Comparison of ENCODE assay signal across 8 mouse cellular contexts in genomic region chr17:6947984-6948768, GRCm38 (mm10). TPM values are rescaled to one million over a fixed set of nuclear protein-coding genes. Genes with fewer than 3 reads are reported as not detected.
DNase-seq lines count a peak whose midpoint lies in the region; ATAC-seq and TF ChIP-seq lines count a peak whose summit lies in the region.
"Not testable (repeated sequence)": the region's sequence is repeated elsewhere in the genome, so short reads cannot be mapped to it uniquely, and the experiment has no call there.

TSS of gene Rsph3b (minus strand) at chr17:6948682.

- not testable (repeated sequence) for H3K79me2 ChIP-seq in liver, adult 2 months (ENCODE audit: control insufficient read depth, insufficient read depth, low read length)

- H3K36me3 ChIP-seq in heart, embryonic 12.5 days; kidney, postnatal 0 days (ENCODE audit: insufficient read depth, low read length); liver, adult 2 months (ENCODE audit: control insufficient read depth, insufficient read depth, low read length): not testable (repeated sequence)

- TF ChIP-seq POLR2A in brain, embryonic 14.5 days (IDR thresholded peaks at IDR 0.05; ENCODE audit: borderline replicate concordance, extremely low read depth, insufficient read depth, insufficient read length, poor library complexity, severe bottlenecking) = peak; percentile 53; the same call in 1 of the 2 replicates
- TF ChIP-seq POLR2A in liver, adult 2 months (IDR thresholded peaks at IDR 0.05; ENCODE audit: extremely low read depth, insufficient read depth, low read length) = not testable (repeated sequence)

- under 1% methylated on average over 63 of the region's 73 CpGs for WGBS in heart, embryonic 12.5 days
- under 1% methylated on average over 69 of the region's 73 CpGs for WGBS in kidney, postnatal 0 days
- under 1% methylated on average over 73 of the region's 73 CpGs for WGBS in liver, adult 2 months

- not testable (repeated sequence) for TF ChIP-seq CTCF in brain, embryonic 14.5 days (IDR thresholded peaks at IDR 0.05; ENCODE audit: borderline replicate concordance, extremely low read depth, insufficient read depth, insufficient read length); liver, adult 2 months (IDR thresholded peaks at IDR 0.05; ENCODE audit: low read depth, low read length)
- TF ChIP-seq CTCF in kidney, postnatal 0 days (IDR thresholded peaks at IDR 0.05; ENCODE audit: low read depth) = peak; percentile 13; the same call in 1 of the 2 replicates

- not testable (repeated sequence) for H3K27me3 ChIP-seq in heart, embryonic 12.5 days (replicated peaks); kidney, postnatal 0 days (ENCODE audit: insufficient read depth, low read length); liver, adult 2 months (ENCODE audit: control insufficient read depth, insufficient read depth, low read length)

- H3K9ac ChIP-seq in heart, embryonic 12.5 days = peak within 1 kb of the TSS; percentile 79
- H3K9ac ChIP-seq in kidney, postnatal 0 days (ENCODE audit: low read depth, low read length) = peak within 1 kb of the TSS; percentile 52
- peak within 1 kb of the TSS; percentile 86 for H3K9ac ChIP-seq in liver, adult 2 months (ENCODE audit: low read depth, low read length)

- H3K9me3 ChIP-seq in heart, embryonic 12.5 days (replicated peaks); kidney, postnatal 0 days (replicated peaks; ENCODE audit: low read length): not testable (repeated sequence)

- peak; percentile 94 for ATAC-seq in erythroid progenitor cell, adult 5-6 weeks (replicated peaks; ENCODE audit: low FRiP score, poor library complexity, severe bottlenecking)
- peak; percentile 94 for ATAC-seq in heart, embryonic 12.5 days (ENCODE audit: insufficient number of reproducible peaks, low FRiP score)
- ATAC-seq in kidney, postnatal 0 days (replicated peaks; ENCODE audit: low FRiP score, low read depth) = peak; percentile 95
- ATAC-seq in monocyte, adult 5-6 weeks (replicated peaks; ENCODE audit: insufficient number of reproducible peaks, low FRiP score, low TSS enrichment, poor library complexity, severe bottlenecking) = peak; percentile 71

- H3K27ac ChIP-seq in heart, embryonic 12.5 days (ENCODE audit: poor library complexity, severe bottlenecking) = peak within 1 kb of the TSS; percentile 96
- peak within 1 kb of the TSS; percentile 85 for H3K27ac ChIP-seq in kidney, postnatal 0 days
- peak within 1 kb of the TSS; percentile 88 for H3K27ac ChIP-seq in liver, adult 2 months (replicated peaks; ENCODE audit: insufficient read depth, low read depth, low read length)

- H3K4me2 ChIP-seq in heart, embryonic 12.5 days = peak within 1 kb of the TSS; percentile 77
- H3K4me2 ChIP-seq in kidney, postnatal 0 days (ENCODE audit: low read length) = peak within 1 kb of the TSS; percentile 64

- H3K4me3 ChIP-seq in heart, embryonic 12.5 days = peak within 1 kb of the TSS; percentile 71
- H3K4me3 ChIP-seq in kidney, postnatal 0 days (replicated peaks; ENCODE audit: low read depth, low read length) = peak within 1 kb of the TSS; percentile 52
- peak within 1 kb of the TSS; percentile 97 for H3K4me3 ChIP-seq in liver, adult 2 months (ENCODE audit: insufficient read depth, low read depth, low read length)

- peak; percentile 74 to 75 for DNase-seq in B cell, adult 2 months
- peak; percentile 93 for DNase-seq in brain, embryonic 14.5 days (ENCODE audit: low read depth)
- DNase-seq in kidney, postnatal 0 days (ENCODE audit: low spot score) = peak; percentile 85
- DNase-seq in liver, adult 2 months (ENCODE audit: extremely low read depth, low read depth, low spot score) = peak; percentile 53
- DNase-seq in spleen, postnatal 4 days (ENCODE audit: low spot score in 2 of 2) = peak; percentile 68 to 85

- H3K4me1 ChIP-seq in heart, embryonic 12.5 days (replicated peaks); kidney, postnatal 0 days (replicated peaks; ENCODE audit: insufficient read depth, low read length); liver, adult 2 months (ENCODE audit: control insufficient read depth, insufficient read depth, low read length): not testable (repeated sequence)

RNA-seq across cellular contexts. Expression of gene Rsph3b, which starts in this region (rescaled TPM):
- polyA plus RNA-seq in brain, embryonic 14.5 days (2012; rRNA removed) = 22.7 and 27.7 TPM in 2 replicates
- 5.4 and 15.1 TPM in 2 replicates for total RNA-seq in erythroid progenitor cell, adult 5-6 weeks (2015; ENCODE audit: low replicate concordance)
- total RNA-seq in erythroid progenitor cell, adult 5-6 weeks (2017; ENCODE audit: low replicate concordance) = 2.0 and 8.1 TPM in 2 replicates
- polyA plus RNA-seq in heart, embryonic 12.5 days (2016; fragmentation: Nextera tagmentation; extraction: Ambion mirVana) = 54.5 and 58.5 TPM in 2 replicates
- 63.4 and 65.6 TPM in 2 replicates for polyA plus RNA-seq in kidney, postnatal 0 days (2015; fragmentation: Nextera tagmentation; extraction: Ambion mirVana)
- 19.1 and 20.4 TPM in 2 replicates for total RNA-seq in liver, adult 2 months (2014; rRNA removed)
- 17.0 and 20.5 TPM in 2 replicates for polyA plus RNA-seq in liver, adult 2 months (2012; rRNA removed)
- total RNA-seq in monocyte, adult 5-6 weeks (2017) = 18.0 to 27.7 TPM (median 23.5 TPM) in 3 replicates

Comparison
In these comparisons a context has a peak if more than half of its experiments do, and no peak if none do; other contexts are left out.
1. Peak in every context shown above with its lines: DNase-seq, ATAC-seq, H3K4me3 ChIP-seq and H3K27ac ChIP-seq.